Mouse (Mus musculus) gastrocnemius, adult 2 months (tissue): Measurements from ENCODE around the gene Rora. TPM values are rescaled to one million over a fixed set of nuclear protein-coding genes. Genes with fewer than 3 reads are reported as not detected.

ENCODE experiments used
- DNase-seq: peaks from one replicate; pipeline ENCODE4 v3.0.0; 2022
- H3K27ac ChIP-seq: fragments of 200-600 bp; 2 replicates; pipeline ENCODE4 v1.8.1; 2022; ENCODE audit warnings: mild to moderate bottlenecking
- H3K4me3 ChIP-seq: fragments of 200-600 bp; 2 replicates; pipeline ENCODE4 v1.8.1; 2022; ENCODE audit warnings: mild to moderate bottlenecking, moderate library complexity
- CTCF ChIP-seq: fragments of 200-600 bp; IDR thresholded peaks from 2 replicates; pipeline ENCODE4 v1.8.1; 2022; ENCODE audit warnings: antibody characterized with exemption, mild to moderate bottlenecking, moderate library complexity
- intact Hi-C: fragments of 180-260 bp; cut with DNase I; formaldehyde crosslinking; loops from one replicate; pipeline ENCODE4 v1.15.1; 2025
- total RNA-seq, 2 experiments: library from RNA; stranded (reverse); gene quantifications; 2 replicates each; pipeline ENCODE4 v1.2.3; 2021

Gene Rora
- total RNA-seq, 2 experiments from 2014 or later: 60.6 to 112 TPM

DNA sequence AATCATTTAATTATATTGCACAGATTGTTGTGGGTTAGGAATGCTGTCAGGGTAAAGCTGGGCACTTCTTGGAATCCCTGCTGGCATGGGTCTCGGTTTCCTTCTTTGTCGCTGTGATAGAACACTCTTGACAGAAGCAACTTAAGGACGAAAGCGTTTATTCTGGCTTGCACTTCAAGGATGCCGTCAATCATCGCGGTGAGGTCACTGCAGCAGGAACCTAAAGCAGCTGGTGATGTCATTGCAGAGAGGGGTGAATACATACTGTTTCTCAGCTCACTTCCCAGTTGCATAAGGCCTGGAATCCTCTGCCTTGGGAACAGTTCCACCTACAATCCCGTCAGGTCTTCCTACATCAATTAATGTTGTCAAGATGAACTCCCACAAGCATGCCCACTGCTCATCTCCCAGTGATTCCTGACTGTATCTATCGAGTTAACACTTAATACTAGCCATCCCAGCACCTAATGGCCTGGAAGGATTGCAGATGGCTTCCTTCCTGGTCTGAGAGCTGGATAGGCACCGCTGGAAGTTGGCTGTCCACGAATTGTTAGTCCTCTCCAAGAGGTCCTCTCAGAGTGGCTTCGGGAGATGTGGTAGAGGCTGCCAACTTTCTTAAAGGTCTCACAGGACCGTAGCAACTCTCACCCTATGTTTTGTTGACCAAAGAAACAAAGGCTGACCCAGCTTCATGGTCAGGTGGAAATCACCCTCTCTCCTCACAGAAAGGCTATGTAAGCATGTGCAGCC is 334.8 kb downstream of the Rora start:
- Histone ChIP-seq H3K4me3 (no peak overlapping the region), H3K27ac (no peak overlapping the region)
- TF ChIP-seq CTCF: no peak
- DNase-seq: no peak
- intact Hi-C loops: no loop called here

GRCm38 (mm10) chr9:68989885-68990449 is 336.4 kb downstream of the Rora start:
- DNase-seq: no peak
- no peak overlapping the region; the same call in 1 of the 2 replicates for H3K27ac ChIP-seq
- TF ChIP-seq CTCF: no peak
- intact Hi-C loops: no loop called here
- H3K4me3 ChIP-seq: no peak overlapping the region

GRCm38 (mm10) chr9:68993881-68994280 is 340.3 kb downstream of the Rora start:
- Histone ChIP-seq H3K27ac (peak overlapping the region; percentile 46; the same call in 1 of the 2 replicates), H3K4me3 (no peak overlapping the region)
- no peak for TF ChIP-seq CTCF
- intact Hi-C loops: no loop called here
- no peak for DNase-seq

- no peak for TF ChIP-seq CTCF
- no peak overlapping the region for H3K4me3 ChIP-seq
- DNase-seq: no peak
- H3K27ac ChIP-seq: no peak overlapping the region
- intact Hi-C loops: no loop called here
Measured at GRCm38 (mm10) chr9:68998961-68999360, 345.4 kb downstream of the Rora start.

DNA sequence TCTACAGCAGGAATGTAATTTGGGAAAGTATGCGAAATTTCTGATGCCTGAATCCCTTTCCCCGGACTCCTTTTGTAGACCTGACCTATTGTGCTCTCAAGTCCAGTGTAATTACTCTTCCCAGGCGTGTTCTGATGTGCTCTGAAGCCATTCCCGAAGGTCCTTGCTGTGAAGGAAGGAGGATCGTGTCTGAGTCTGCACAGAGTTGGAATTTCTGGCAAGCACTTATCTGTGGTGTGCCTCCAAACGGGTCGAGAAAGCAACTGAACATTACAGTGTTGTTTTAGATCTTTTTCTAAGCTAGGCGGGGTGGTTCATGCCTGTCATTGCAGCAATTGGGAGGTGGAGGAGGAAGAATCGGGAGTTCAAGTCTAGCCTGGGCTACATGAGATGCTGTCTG is 350.9 kb downstream of the Rora start:
- intact Hi-C loops: no loop called here
- H3K4me3 ChIP-seq: no peak overlapping the region
- no peak for TF ChIP-seq CTCF
- no peak overlapping the region for H3K27ac ChIP-seq
- no peak for DNase-seq

DNA sequence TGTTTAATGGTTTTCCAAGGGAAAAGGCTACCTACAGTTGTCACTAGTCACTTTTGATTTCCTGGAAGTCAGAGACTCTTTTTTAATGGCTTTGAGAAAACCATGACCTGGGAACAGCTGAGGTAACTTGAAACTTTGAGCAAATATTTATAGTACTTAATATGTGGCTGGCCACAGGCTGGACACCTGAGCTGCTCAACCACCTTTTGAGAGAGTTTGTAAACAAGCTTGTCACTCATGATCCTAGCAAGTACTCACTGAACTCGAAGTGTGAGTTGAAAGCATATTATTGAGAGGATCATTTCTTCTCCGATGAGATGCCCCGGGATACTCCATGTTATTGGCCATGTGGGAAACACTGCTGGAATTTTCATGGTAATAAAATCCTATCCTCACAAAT is 353.1 kb downstream of the Rora start:
- intact Hi-C loops: loop anchor here (2.0 kb wide), 1 partner anchor 46 kb away; no protein-coding TSS in a partner anchor
- Histone ChIP-seq H3K27ac (peak overlapping the region; percentile 86), H3K4me3 (no peak overlapping the region)
- peak; percentile 34 for DNase-seq
- TF ChIP-seq CTCF: no peak

GRCm38 (mm10) chr9:69008706-69009105 is 355.1 kb downstream of the Rora start:
- no peak for DNase-seq
- H3K27ac ChIP-seq: peak overlapping the region; percentile 86; the same call in 1 of the 2 replicates
- H3K4me3 ChIP-seq: no peak overlapping the region
- no peak for TF ChIP-seq CTCF
- intact Hi-C loops: no loop called here

DNA sequence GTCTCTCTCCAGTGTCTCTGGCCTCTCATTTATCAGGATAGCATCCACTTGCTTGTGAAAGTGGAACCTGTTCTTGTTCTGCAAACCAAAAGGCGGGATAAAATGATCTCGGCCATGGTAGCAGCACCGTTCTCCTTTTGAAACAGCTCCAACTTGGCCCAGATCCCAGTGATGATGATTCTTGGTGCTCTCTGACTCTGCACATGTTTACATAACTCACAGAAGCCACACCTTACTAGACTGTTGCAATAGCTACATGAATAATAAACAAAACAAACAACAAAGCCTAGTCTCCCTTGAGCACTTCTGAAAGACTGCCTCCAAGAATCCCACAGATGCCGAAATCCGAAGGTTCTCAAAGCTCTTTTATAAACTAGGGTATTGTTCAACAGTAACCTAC is 357.3 kb downstream of the Rora start:
- Histone ChIP-seq H3K27ac (no peak overlapping the region), H3K4me3 (no peak overlapping the region)
- peak; percentile 52 for DNase-seq
- intact Hi-C loops: no loop called here
- TF ChIP-seq CTCF: no peak

GRCm38 (mm10) chr9:69013186-69013715 is 359.7 kb downstream of the Rora start:
- no peak for DNase-seq
- no peak overlapping the region for H3K27ac ChIP-seq
- intact Hi-C loops: no loop called here
- H3K4me3 ChIP-seq: no peak overlapping the region
- no peak for TF ChIP-seq CTCF

GRCm38 (mm10) chr9:69014203-69014602 is 360.6 kb downstream of the Rora start:
- no peak for TF ChIP-seq CTCF
- no peak overlapping the region for H3K4me3 ChIP-seq
- DNase-seq: no peak
- intact Hi-C loops: no loop called here
- H3K27ac ChIP-seq: no peak overlapping the region

GRCm38 (mm10) chr9:69020381-69020780 is 366.8 kb downstream of the Rora start:
- DNase-seq: no peak
- no peak for TF ChIP-seq CTCF
- intact Hi-C loops: no loop called here
- H3K27ac ChIP-seq: no peak overlapping the region
- no peak overlapping the region for H3K4me3 ChIP-seq

DNA sequence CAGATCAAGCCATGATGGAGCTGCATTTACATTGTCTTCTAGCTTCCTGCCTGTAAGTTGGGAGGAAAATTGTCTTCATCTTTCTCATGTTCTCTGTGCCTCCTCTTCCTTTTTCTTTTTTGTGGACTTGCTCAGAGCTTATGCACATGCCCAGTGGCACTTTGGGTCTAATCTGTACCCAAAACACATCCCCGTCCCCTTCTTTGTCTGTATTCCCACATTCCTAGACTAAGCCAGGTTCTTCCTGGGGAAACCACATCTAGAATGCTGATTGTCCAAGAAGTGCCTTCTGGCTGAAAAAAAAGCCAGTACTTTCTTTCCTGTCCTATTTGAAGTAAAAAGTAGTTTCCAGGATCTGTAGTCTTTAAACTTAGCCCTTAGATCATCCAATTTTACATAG is 367.9 kb downstream of the Rora start:
- Histone ChIP-seq H3K4me3 (no peak overlapping the region), H3K27ac (no peak overlapping the region)
- DNase-seq: no peak
- intact Hi-C loops: no loop called here
- TF ChIP-seq CTCF: no peak

GRCm38 (mm10) chr9:69023314-69023713 is 369.7 kb downstream of the Rora start:
- no peak for DNase-seq
- intact Hi-C loops: no loop called here
- H3K27ac ChIP-seq: no peak overlapping the region
- no peak for TF ChIP-seq CTCF
- H3K4me3 ChIP-seq: no peak overlapping the region
